ENCODE assay signal across 9 mouse cellular contexts in genomic region chr2:153031126-153032082, GRCm38 (mm10). TPM values are rescaled to one million over a fixed set of nuclear protein-coding genes. Genes with fewer than 3 reads are reported as not detected.
A peak's percentile ranks its signal among the peaks of the same experiment; 100 is the strongest.
DNase-seq lines count a peak whose midpoint lies in the region; ATAC-seq and TF ChIP-seq lines count a peak whose summit lies in the region.
"Had no signal": no experiment of that assay in that cellular context is flagged by ENCODE, and none has a peak within 500 bp of the region (broad histone marks: within the 10 kb centered on the region; RNA-seq: fewer than 3 reads in every experiment).

Xkr7 (plus strand) TSS chr2:153031852.

- peaks cover 66% of the 10 kb centered on the region for H3K27me3 ChIP-seq in heart, embryonic 11.5 days (ENCODE audit: control insufficient read depth, insufficient read depth, low read length)
- H3K27me3 ChIP-seq in hindbrain, postnatal 0 days (ENCODE audit: insufficient read depth, low read length) = no peaks in the 10 kb centered on the region
- H3K27me3 ChIP-seq in neural tube, embryonic 12.5 days (replicated peaks) = peaks cover 40% of the 10 kb centered on the region

- ATAC-seq in heart, embryonic 11.5 days (replicated peaks; ENCODE audit: insufficient number of reproducible peaks, low FRiP score, low TSS enrichment) = no peak
- ATAC-seq in hindbrain, postnatal 0 days = peak; percentile 81
- ATAC-seq in neural tube, embryonic 12.5 days (ENCODE audit: low FRiP score, low read depth) = peak; percentile 75

- 3% methylated on average over 50 of the region's 54 CpGs for WGBS in heart, embryonic 11.5 days (ENCODE audit: insufficient replicate concordance)
- under 1% methylated on average over 42 of the region's 54 CpGs for WGBS in hindbrain, postnatal 0 days
- WGBS in neural tube, embryonic 12.5 days = under 1% methylated on average over 51 of the region's 54 CpGs

- no peaks in the 10 kb centered on the region for H3K9me3 ChIP-seq in heart, embryonic 11.5 days (replicated peaks; ENCODE audit: control insufficient read depth, low read length)
- H3K9me3 ChIP-seq in hindbrain, postnatal 0 days (ENCODE audit: low read length) = no peaks in the 10 kb centered on the region
- no peaks in the 10 kb centered on the region for H3K9me3 ChIP-seq in neural tube, embryonic 12.5 days

- no peak for DNase-seq in heart, adult 11 months
- peak; percentile 27 for DNase-seq in thymus, postnatal 14 days
- no peak for DNase-seq in thymus, postnatal 10 days (ENCODE audit: low spot score in 2 of 2)
- peak; percentile 79 for DNase-seq in hindbrain, postnatal 0 days (ENCODE audit: low spot score)
- no peak for DNase-seq in urinary bladder, postnatal 36 days (ENCODE audit: low spot score in 2 of 2)
- DNase-seq in urinary bladder, postnatal 14 days (ENCODE audit: low spot score) = no peak

- peak within 1 kb of the TSS; percentile 50 for H3K4me3 ChIP-seq in heart, embryonic 11.5 days (ENCODE audit: low read depth, low read length)
- H3K4me3 ChIP-seq in hindbrain, postnatal 0 days (ENCODE audit: low read length) = peak within 1 kb of the TSS; percentile 70
- peak within 1 kb of the TSS; percentile 65 for H3K4me3 ChIP-seq in neural tube, embryonic 12.5 days

- H3K4me2 ChIP-seq in heart, embryonic 11.5 days = peak within 1 kb of the TSS; percentile 79
- H3K4me2 ChIP-seq in hindbrain, postnatal 0 days (ENCODE audit: low read depth, low read length) = peak within 1 kb of the TSS; percentile 74
- H3K4me2 ChIP-seq in neural tube, embryonic 12.5 days (replicated peaks) = peak within 1 kb of the TSS; percentile 88

- peaks cover 8% of the 10 kb centered on the region; the same call in 1 of the 2 replicates for H3K4me1 ChIP-seq in heart, embryonic 11.5 days (ENCODE audit: control insufficient read depth, insufficient read depth, low read length)
- H3K4me1 ChIP-seq in hindbrain, postnatal 0 days (ENCODE audit: insufficient read depth, low read length) = peaks cover 10% of the 10 kb centered on the region; the same call in 1 of the 2 replicates
- H3K4me1 ChIP-seq in neural tube, embryonic 12.5 days = peaks cover 20% of the 10 kb centered on the region

- H3K9ac ChIP-seq in heart, embryonic 11.5 days (ENCODE audit: low read depth, low read length) = no peak within 1 kb of the TSS
- peak within 1 kb of the TSS; percentile 73 for H3K9ac ChIP-seq in hindbrain, postnatal 0 days (replicated peaks; ENCODE audit: low read length)
- peak within 1 kb of the TSS; percentile 64 for H3K9ac ChIP-seq in neural tube, embryonic 12.5 days

- TF ChIP-seq CTCF in hindbrain, postnatal 0 days (IDR thresholded peaks at IDR 0.05; ENCODE audit: low read depth) = no peak; the same call in 1 of the 2 replicates

- H3K27ac ChIP-seq in heart, embryonic 11.5 days (ENCODE audit: low read depth, low read length) = no peak within 1 kb of the TSS
- H3K27ac ChIP-seq in hindbrain, postnatal 0 days = peak within 1 kb of the TSS; percentile 96
- H3K27ac ChIP-seq in neural tube, embryonic 12.5 days = peak within 1 kb of the TSS; percentile 50; the same call in 1 of the 2 replicates

- no peaks in the 10 kb centered on the region for H3K36me3 ChIP-seq in heart, embryonic 11.5 days (ENCODE audit: control insufficient read depth, insufficient read depth, low read length)
- no peaks in the 10 kb centered on the region for H3K36me3 ChIP-seq in hindbrain, postnatal 0 days (ENCODE audit: insufficient read depth, low read length)
- H3K36me3 ChIP-seq in neural tube, embryonic 12.5 days = no peaks in the 10 kb centered on the region

RNA-seq across cellular contexts. Expression of gene Xkr7, which starts in this region (rescaled TPM):
- not detected in 2 replicates for polyA plus RNA-seq in heart, embryonic 11.5 days (2014; fragmentation: Nextera tagmentation; extraction: Ambion mirVana)
- 65.0 and 74.1 TPM in 2 replicates for total RNA-seq in hindbrain, postnatal 0 days (2014; rRNA removed)
- 1.5 and 1.6 TPM in 2 replicates for polyA plus RNA-seq in hindbrain, postnatal 0 days (2015; fragmentation: Nextera tagmentation; extraction: Ambion mirVana)
- polyA plus RNA-seq in neural tube, embryonic 12.5 days (2016; fragmentation: Nextera tagmentation; extraction: Ambion mirVana) = 2.6 and 2.9 TPM in 2 replicates
- total RNA-seq: CH12.LX had no signal

Comparison
In these comparisons a context has a peak if more than half of its experiments do, and no peak if none do; other contexts are left out.
1. DNase-seq: peak in thymus, postnatal 14 days (single experiment) and hindbrain, postnatal 0 days (single experiment); none in heart, adult 11 months (single experiment), thymus, postnatal 10 days (0 of 2), urinary bladder, postnatal 36 days (0 of 2) and urinary bladder, postnatal 14 days (single experiment).
2. Peak in every context shown above with its lines, with median percentiles within 50 percentile points of each other: H3K4me2 ChIP-seq and H3K4me3 ChIP-seq.